Mouse (Mus musculus): ENCODE data around the gene Fgfr2. TPM values are rescaled to one million over a fixed set of nuclear protein-coding genes. Genes with fewer than 3 reads are reported as not detected.

Fgfr2 gene
- polyA plus RNA-seq, 1 experiment from 2014 or later: 137 TPM

DNA sequence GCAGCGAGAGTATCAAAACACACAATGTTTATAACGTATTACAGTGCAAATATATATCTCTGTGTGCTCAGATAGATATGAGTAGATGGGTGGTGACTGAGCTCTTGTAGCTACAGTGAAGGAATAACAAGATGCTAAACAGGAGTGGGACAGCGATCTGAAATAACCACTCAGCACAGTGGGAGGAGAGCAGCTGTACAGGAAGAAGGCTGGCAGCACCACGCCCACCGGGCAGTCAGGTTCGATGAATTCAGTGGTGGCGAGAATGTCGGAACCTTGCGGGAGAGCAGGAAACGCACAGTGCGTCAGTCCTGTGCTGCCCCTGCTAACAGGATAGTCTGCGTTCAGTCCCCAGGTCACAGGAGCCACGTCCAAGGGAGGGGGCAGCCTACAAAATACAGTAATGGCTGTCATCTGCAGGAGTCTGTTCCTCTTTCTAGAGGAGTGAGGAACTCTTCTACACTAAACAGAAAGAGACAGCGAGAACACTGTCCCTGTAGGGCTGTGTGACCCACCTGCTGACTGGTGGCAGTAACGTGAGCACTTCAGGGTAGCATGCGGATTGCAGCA, 2219.6 kb downstream of the Fgfr2 start:
- H3K9me3 ChIP-seq (replicated peaks): no peaks in the 10 kb centered on the region
- no peak for ATAC-seq (ENCODE audit: insufficient number of reproducible peaks, low FRiP score, low TSS enrichment, low read depth)
- H3K27me3 ChIP-seq: no peaks in the 10 kb centered on the region
- H3K4me3 ChIP-seq (replicated peaks): no peak overlapping the region
- H3K27ac ChIP-seq (replicated peaks): no peak overlapping the region
- no peaks in the 10 kb centered on the region for H3K4me1 ChIP-seq
- 79% methylated on average over 16 of the region's 16 CpGs for WGBS
- H3K4me2 ChIP-seq (replicated peaks): no peak overlapping the region
- no peak overlapping the region for H3K9ac ChIP-seq
- H3K36me3 ChIP-seq: peaks cover 37% of the 10 kb centered on the region

DNA sequence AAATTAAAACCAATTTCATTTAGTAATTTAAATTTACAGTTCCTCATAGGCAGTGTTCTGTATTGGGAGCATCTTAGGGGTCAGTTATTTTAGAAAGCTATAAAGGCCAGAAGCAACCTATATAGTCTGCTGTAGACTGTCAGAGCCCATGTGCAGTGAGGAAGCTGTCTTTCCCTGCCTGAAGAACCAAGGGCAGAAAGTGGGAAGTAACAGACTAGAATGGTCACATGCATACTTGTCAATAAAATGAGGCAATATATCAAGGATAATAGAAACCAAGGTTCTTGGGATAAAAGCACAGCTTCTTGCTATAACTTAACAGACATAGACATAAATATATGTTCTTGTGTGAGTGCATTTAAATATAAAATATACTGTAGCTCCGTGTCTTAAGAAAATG, 2220.2 kb downstream of the Fgfr2 start:
- no peak overlapping the region for H3K4me2 ChIP-seq (replicated peaks)
- H3K27ac ChIP-seq (replicated peaks): no peak overlapping the region
- ATAC-seq (ENCODE audit: insufficient number of reproducible peaks, low FRiP score, low TSS enrichment, low read depth): no peak
- H3K4me1 ChIP-seq: no peaks in the 10 kb centered on the region
- no peak overlapping the region for H3K9ac ChIP-seq
- H3K27me3 ChIP-seq: no peaks in the 10 kb centered on the region
- 96% methylated on average over 1 of the region's 1 CpGs for WGBS
- no peaks in the 10 kb centered on the region for H3K9me3 ChIP-seq (replicated peaks)
- H3K36me3 ChIP-seq: peaks cover 42% of the 10 kb centered on the region
- no peak overlapping the region for H3K4me3 ChIP-seq (replicated peaks)

DNA sequence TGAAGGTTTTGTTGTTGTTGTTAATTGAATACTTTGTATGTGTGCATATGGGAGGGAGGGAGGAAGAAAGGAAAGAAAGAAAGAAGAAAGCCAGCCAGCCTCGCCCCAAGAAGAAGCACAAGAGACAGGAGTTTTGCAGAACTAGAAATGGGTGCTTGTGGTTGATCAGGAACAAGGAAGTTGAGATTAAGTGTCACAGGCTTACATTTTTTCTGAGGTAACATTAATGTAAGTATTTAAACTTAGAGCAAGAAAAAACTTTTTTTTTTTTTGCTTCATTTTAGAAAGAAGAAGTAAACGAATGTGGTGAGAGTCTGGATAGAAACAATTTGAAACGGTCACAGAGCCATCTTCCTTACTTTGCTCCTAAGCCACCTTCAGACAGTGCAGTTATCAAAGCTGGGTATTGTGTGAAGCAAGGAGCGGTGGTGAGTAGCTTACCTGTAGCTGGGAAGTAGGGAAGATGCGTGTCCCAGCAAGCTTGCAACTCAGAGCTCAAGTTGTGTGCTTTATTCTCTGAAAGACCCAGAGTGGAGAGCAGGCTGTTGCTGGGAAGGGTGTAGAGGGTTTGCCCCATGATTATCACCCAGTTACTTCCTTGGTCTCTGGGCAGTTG, 2222.8 kb downstream of the Fgfr2 start:
- Histone ChIP-seq H3K4me3 (replicated peaks) (no peak overlapping the region), H3K27ac (replicated peaks) (no peak overlapping the region), H3K4me2 (replicated peaks) (no peak overlapping the region), H3K4me1 (no peaks in the 10 kb centered on the region), H3K27me3 (no peaks in the 10 kb centered on the region), H3K36me3 (peaks cover 37% of the 10 kb centered on the region), H3K9me3 (replicated peaks) (no peaks in the 10 kb centered on the region), H3K9ac (no peak overlapping the region)
- WGBS: 85% methylated on average over 5 of the region's 5 CpGs
- ATAC-seq (ENCODE audit: insufficient number of reproducible peaks, low FRiP score, low TSS enrichment, low read depth): no peak

DNA sequence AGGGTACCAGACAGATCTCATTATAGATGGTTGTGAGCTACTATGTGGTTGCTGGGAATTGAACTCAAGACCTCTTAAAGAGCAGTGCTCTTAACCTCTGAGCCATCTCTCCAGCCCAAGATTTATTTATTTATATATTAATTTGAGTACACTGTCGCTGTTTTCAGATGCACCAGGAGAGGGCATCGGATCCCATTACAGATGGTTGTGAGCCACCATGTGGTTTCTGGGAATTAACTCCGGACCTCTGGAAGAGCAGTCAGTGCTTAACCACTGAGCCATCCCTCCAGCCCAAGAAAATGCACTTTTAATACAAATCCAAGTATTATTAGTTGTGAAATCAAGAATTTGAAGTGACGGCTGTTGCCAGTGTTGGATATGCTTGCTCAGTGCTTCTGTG, 2224.8 kb downstream of the Fgfr2 start:
- H3K9me3 ChIP-seq (replicated peaks): no peaks in the 10 kb centered on the region
- no peak overlapping the region for H3K4me2 ChIP-seq (replicated peaks)
- peaks cover 19% of the 10 kb centered on the region for H3K36me3 ChIP-seq
- H3K27ac ChIP-seq (replicated peaks): no peak overlapping the region
- H3K4me3 ChIP-seq (replicated peaks): no peak overlapping the region
- WGBS: 79% methylated on average over 4 of the region's 4 CpGs
- H3K9ac ChIP-seq: no peak overlapping the region
- H3K4me1 ChIP-seq: no peaks in the 10 kb centered on the region
- no peak for ATAC-seq (ENCODE audit: insufficient number of reproducible peaks, low FRiP score, low TSS enrichment, low read depth)
- no peaks in the 10 kb centered on the region for H3K27me3 ChIP-seq

DNA sequence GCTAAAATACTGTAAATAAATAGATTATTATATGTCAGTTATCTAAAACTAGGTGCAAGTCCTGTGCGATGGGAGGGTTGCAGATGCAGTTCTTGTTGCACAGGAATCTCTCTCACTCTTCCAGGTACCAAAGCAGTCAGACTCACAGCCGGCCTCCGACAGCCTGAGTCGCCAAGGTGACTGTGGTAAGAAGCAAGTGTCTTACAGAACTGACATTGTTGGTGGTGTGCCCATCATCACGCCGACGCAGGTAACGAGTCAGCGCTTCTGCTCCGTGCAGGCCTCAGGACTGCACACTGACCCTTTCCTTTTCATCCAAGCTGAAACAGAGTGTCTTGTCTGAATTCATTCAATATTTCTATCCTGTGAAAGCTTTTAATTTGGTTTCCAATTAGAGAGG, 2225.9 kb downstream of the Fgfr2 start:
- H3K4me3 ChIP-seq (replicated peaks): no peak overlapping the region
- H3K9ac ChIP-seq: no peak overlapping the region
- 91% methylated on average over 10 of the region's 10 CpGs for WGBS
- H3K27ac ChIP-seq (replicated peaks): no peak overlapping the region
- no peaks in the 10 kb centered on the region for H3K27me3 ChIP-seq
- H3K9me3 ChIP-seq (replicated peaks): no peaks in the 10 kb centered on the region
- no peaks in the 10 kb centered on the region for H3K4me1 ChIP-seq
- H3K36me3 ChIP-seq: peaks cover 17% of the 10 kb centered on the region; the same call in 1 of the 2 replicates
- no peak for ATAC-seq (ENCODE audit: insufficient number of reproducible peaks, low FRiP score, low TSS enrichment, low read depth)
- H3K4me2 ChIP-seq (replicated peaks): no peak overlapping the region

DNA sequence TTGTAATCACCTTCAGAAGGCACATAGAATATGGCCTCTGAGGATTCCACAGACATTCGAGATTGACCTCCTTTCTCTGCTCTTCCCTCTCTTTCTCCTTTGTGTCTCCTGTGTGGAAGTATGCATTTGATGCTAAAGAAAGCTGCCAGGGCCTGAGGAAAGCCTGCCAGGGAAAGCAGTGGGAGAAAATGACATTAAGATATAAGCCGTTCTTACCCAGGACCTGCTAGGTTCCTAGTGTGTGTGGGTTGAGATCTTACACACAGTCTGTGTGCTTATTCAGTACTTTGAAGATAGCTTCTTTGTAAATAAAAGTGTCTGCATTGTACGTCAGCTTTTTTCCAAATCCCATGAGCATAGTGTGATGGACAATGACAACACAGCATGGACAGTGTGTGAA, 2227.1 kb downstream of the Fgfr2 start:
- ATAC-seq (ENCODE audit: insufficient number of reproducible peaks, low FRiP score, low TSS enrichment, low read depth): no peak
- Histone ChIP-seq H3K36me3 (peaks cover 17% of the 10 kb centered on the region; the same call in 1 of the 2 replicates), H3K27me3 (no peaks in the 10 kb centered on the region), H3K4me1 (no peaks in the 10 kb centered on the region), H3K27ac (replicated peaks) (no peak overlapping the region), H3K4me3 (replicated peaks) (no peak overlapping the region), H3K9ac (no peak overlapping the region), H3K9me3 (replicated peaks) (no peaks in the 10 kb centered on the region), H3K4me2 (replicated peaks) (no peak overlapping the region)
- WGBS: 74% methylated on average over 3 of the region's 3 CpGs

DNA sequence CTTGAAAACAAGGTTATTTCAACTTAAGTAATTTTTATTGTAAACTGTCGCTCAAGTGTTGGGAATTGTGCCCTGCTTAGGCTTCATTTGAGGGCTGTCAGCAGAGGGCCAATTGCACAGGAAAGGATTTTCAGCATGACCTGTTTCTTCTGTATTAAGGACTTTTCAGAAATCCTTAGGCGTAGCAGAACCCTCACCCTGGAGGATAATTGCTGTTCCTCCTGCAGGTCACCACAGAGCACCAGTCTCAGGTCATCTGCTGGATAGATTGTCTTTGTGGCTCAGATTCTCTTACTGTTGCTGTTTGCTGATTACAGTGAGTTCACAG, 2227.6 kb downstream of the Fgfr2 start:
- no peaks in the 10 kb centered on the region for H3K4me1 ChIP-seq
- H3K27ac ChIP-seq (replicated peaks): no peak overlapping the region
- no peak for ATAC-seq (ENCODE audit: insufficient number of reproducible peaks, low FRiP score, low TSS enrichment, low read depth)
- no peak overlapping the region for H3K4me2 ChIP-seq (replicated peaks)
- no peak overlapping the region for H3K9ac ChIP-seq
- H3K36me3 ChIP-seq: peaks cover 17% of the 10 kb centered on the region; the same call in 1 of the 2 replicates
- no peaks in the 10 kb centered on the region for H3K27me3 ChIP-seq
- H3K9me3 ChIP-seq (replicated peaks): no peaks in the 10 kb centered on the region
- H3K4me3 ChIP-seq (replicated peaks): no peak overlapping the region
- WGBS: 82% methylated on average over 2 of the region's 2 CpGs

DNA sequence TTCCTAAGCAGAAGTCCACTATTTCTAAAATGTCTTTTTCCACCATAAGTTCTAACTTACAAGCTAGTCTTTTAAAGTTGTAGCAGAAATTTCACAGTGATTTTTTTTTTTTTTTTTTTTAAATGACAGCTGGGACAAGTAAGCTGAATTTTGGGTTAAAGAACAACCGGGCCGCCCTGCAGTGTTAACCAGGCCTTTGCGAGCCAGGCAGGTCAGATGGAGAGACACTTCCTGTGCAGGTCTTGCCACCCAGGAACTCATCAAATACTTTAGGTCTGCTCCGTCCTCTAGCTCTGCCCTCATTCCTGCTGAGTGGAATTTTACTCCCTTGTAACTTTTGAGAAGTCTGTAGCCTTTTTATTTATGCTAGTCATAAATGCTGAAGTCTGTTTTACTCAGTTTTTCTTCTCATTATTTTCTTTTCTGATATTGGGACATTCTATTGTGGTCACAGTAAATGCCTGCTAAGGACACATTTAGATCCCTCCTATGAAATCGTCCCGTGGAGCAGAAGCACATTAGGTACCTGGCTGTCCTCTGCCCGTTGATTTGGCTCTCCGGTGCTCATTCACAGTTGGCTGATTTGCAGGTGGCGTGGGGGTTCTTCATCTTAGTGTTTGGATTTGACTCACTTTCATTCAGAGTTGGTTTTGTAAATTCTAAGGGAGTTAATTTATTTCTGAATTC, 2228.1 kb downstream of the Fgfr2 start:
- H3K4me1 ChIP-seq: no peaks in the 10 kb centered on the region
- H3K36me3 ChIP-seq: peaks cover 17% of the 10 kb centered on the region; the same call in 1 of the 2 replicates
- no peak for ATAC-seq (ENCODE audit: insufficient number of reproducible peaks, low FRiP score, low TSS enrichment, low read depth)
- WGBS: 79% methylated on average over 9 of the region's 9 CpGs
- H3K27ac ChIP-seq (replicated peaks): no peak overlapping the region
- no peaks in the 10 kb centered on the region for H3K27me3 ChIP-seq
- H3K4me3 ChIP-seq (replicated peaks): no peak overlapping the region
- H3K4me2 ChIP-seq (replicated peaks): no peak overlapping the region
- H3K9ac ChIP-seq: no peak overlapping the region
- H3K9me3 ChIP-seq (replicated peaks): no peaks in the 10 kb centered on the region

DNA sequence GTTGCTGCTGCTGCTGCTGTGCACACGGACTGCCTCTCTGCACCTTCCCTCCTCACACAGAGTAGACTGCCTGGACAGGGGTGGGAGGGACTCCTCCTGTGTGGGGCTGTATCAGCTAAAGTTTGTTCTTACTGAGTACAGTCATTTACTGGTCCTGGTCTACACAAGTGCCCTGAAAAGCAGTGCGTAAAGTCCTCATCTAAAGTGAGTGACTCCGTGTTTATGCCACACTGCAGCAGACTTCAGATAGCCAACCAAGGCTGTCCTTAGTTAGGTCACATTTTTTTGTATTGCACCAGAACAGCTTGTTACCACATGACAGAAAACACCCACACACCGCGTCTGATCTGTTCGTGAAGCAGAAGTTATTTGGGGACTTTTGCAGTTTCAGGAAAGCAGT, 2230.2 kb downstream of the Fgfr2 start:
- H3K9ac ChIP-seq: no peak overlapping the region
- H3K36me3 ChIP-seq: peaks cover 10% of the 10 kb centered on the region; the same call in 1 of the 2 replicates
- H3K4me1 ChIP-seq: peaks cover 3% of the 10 kb centered on the region; the same call in 1 of the 2 replicates
- no peaks in the 10 kb centered on the region for H3K9me3 ChIP-seq (replicated peaks)
- no peak for ATAC-seq (ENCODE audit: insufficient number of reproducible peaks, low FRiP score, low TSS enrichment, low read depth)
- no peak overlapping the region for H3K27ac ChIP-seq (replicated peaks)
- 48% methylated on average over 6 of the region's 6 CpGs for WGBS
- no peak overlapping the region for H3K4me2 ChIP-seq (replicated peaks)
- no peaks in the 10 kb centered on the region for H3K27me3 ChIP-seq
- H3K4me3 ChIP-seq (replicated peaks): no peak overlapping the region

DNA sequence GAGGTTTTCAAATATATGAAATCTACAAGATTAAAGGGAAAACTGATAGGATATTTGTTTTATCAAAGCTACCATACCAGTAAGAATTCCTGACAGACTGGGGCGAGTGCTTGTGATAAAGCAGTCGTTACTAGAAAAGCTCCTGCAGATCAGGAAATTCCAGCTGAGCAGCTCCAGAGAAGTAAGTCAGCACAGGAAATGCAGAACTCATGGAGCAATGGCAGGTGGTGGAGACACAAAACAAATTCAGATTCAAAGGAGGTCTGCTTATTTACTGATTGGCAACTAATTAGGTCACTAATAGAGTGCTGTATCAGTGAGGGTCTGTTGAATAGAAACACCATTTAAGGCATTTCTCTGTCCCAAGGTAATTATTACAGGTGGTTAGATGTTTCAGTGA, 2232.3 kb downstream of the Fgfr2 start:
- Histone ChIP-seq H3K4me1 (peaks cover 4% of the 10 kb centered on the region; the same call in 1 of the 2 replicates), H3K9ac (no peak overlapping the region), H3K9me3 (replicated peaks) (no peaks in the 10 kb centered on the region), H3K36me3 (peaks cover 4% of the 10 kb centered on the region; the same call in 1 of the 2 replicates), H3K4me2 (replicated peaks) (no peak overlapping the region), H3K27me3 (no peaks in the 10 kb centered on the region), H3K4me3 (replicated peaks) (no peak overlapping the region), H3K27ac (replicated peaks) (no peak overlapping the region)
- ATAC-seq (ENCODE audit: insufficient number of reproducible peaks, low FRiP score, low TSS enrichment, low read depth): no peak
- WGBS: 35% methylated on average over 2 of the region's 2 CpGs

DNA sequence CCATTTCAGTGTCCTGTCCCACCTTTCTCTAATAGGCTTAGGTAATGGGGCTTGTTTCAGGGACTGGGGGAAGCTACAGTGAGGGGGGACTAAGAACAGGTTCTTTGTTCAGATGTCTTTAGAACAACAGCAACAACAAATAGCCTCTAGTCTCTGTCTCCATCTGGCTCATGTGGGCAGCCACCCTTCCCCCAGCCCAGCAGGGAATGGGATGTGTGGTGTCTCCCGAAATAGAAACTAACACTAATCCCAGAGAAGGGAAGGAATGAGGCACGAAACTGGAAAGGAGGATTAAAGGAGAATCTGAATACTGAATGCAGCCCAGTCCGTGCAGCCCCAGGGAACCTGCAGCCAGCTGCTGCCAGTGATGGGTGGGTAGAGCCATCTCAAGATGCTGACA, 2235.2 kb downstream of the Fgfr2 start:
- ATAC-seq (ENCODE audit: insufficient number of reproducible peaks, low FRiP score, low TSS enrichment, low read depth): no peak
- Histone ChIP-seq H3K4me2 (replicated peaks) (no peak overlapping the region), H3K27me3 (no peaks in the 10 kb centered on the region), H3K4me1 (peaks cover 4% of the 10 kb centered on the region; the same call in 1 of the 2 replicates), H3K36me3 (peaks cover 5% of the 10 kb centered on the region; the same call in 1 of the 2 replicates), H3K9me3 (replicated peaks) (no peaks in the 10 kb centered on the region), H3K27ac (replicated peaks) (no peak overlapping the region), H3K9ac (no peak overlapping the region), H3K4me3 (replicated peaks) (no peak overlapping the region)
- 22% methylated on average over 3 of the region's 3 CpGs for WGBS

All from embryonic facial prominence, embryonic 15.5 days (tissue).